Mouse (Mus musculus) granulocyte monocyte progenitor cell, adult 5-6 weeks (primary cell): Measurements from ENCODE around the gene Herpud2. TPM values are rescaled to one million over a fixed set of nuclear protein-coding genes. Genes with fewer than 3 reads are reported as not detected.

Experiments
- ATAC-seq: replicated peaks from 2 replicates; pipeline ENCODE4 v1.8.0; 2016; ENCODE audit warnings: mild to moderate bottlenecking, moderate TSS enrichment, inconsistent platforms; ENCODE audit not compliant: poor library complexity, severe bottlenecking
- total RNA-seq, 2 experiments: library from RNA; stranded (forward) in 1 of 2; stranded (reverse) in 1 of 2; fragments of 200-712, 200-1000 nt in 1 of 2; fragments of >200 nt in 1 of 2; fragmentation: Nextera tagmentation in 1 of 2; gene quantifications; 2 replicates each; pipeline ENCODE4 v1.2.3; 2014 to 2017

Herpud2 gene
- 24.0 and 28.3 TPM in 2 replicates for total RNA-seq (2014; fragmentation: Nextera tagmentation)
- total RNA-seq (2017) = 14.9 and 17.1 TPM in 2 replicates

DNA sequence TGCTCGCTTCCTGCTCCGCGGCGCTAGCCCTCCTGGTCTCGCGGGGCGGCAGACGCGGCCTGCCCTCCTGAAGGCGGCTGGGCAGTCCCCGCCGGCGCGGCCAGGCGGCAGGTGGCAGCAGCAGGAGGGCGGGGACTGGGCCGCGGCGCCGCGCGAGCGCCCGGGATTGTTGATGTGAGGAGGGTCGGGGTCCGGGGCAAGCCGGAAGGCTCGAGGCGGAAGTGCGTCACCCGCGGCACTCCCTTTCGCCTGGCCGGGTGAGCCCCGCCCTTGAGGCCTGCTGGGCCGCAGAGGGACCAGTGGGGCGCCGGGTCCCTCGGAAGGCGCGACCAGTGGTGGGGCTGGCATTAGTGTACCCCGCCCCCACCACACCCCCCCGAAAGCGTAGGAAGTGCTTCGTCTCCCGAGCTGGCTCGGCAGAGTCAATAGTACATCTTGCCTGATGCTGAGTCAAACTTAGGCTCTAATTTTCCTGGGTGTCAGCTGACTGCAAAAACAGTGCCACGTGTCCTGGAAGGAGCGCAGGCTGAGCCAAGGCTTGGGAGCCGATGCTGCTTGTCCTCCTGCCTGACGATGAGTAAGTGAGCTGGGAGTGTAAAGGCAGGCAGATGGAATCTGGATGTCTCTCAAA lies at the start of gene Herpud2:
Gene Herpud2 (minus strand): TSS at position 210 of the 631 bp plus-strand sequence.
- ATAC-seq = peak; percentile 87

DNA sequence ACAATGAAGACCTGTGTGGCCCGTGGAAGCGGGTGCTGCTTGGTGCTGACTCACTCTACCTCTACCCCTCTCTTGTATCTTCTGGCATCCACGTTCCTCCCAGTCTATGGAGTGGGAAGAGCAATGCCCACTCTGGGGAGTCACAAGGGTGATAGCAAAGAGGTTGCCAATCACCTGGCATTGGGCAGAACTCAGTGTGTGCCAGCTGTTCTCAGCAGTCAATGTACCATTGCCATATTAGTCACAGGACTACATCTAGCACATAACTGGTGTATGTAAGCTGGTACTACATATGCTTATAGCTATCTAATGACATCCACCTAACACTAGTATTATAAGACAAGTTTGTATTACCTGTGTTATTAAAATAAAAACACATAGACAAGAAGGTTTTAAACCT lies 49.4 kb upstream of the Herpud2 start:
- no peak for ATAC-seq

GRCm38 (mm10) chr9:25200148-25200547 lies 48.5 kb upstream of the Herpud2 start:
- ATAC-seq = no peak

GRCm38 (mm10) chr9:25196746-25197145 lies 45.1 kb upstream of the Herpud2 start:
- no peak for ATAC-seq

DNA sequence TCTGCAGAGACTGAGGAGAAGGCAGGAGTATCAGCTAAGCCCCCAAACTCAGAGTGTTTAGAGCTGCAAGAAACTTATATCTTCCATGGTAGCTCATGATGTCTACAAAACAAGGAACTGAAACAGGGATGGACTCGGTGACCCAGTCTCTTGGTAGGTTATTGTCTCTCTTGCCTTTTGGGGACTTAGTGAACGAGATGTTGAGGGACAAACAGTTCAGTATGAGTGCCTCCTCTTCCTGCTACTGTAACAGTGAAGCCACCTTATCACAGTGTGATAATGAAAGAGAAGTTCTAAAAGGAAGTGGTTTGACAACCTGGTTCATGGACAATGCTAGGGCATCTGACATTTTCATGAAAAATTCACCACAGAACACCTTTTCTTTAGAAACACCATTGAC lies 40.0 kb upstream of the Herpud2 start:
- peak; percentile 68 for ATAC-seq

GRCm38 (mm10) chr9:25186501-25186900 lies 34.9 kb upstream of the Herpud2 start:
- ATAC-seq = peak; percentile 88

DNA sequence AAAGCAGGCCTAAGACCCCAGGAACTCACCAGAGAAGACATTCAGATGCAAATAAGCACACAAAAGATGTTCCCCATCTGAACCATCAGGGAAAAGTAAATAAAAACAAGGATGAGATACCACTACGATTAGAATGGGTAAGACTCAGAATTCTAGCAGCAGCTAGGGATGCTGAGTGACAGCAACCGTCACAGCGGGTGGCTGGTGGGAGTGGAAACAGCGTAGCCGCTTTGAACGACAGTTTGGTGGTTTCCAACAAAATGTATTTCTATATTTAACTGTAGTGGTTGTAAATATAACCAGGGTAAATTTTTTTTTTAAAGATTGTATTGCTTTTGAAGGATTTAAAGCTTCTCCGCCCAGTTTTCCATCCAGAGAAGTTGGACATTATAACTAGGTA lies 34.2 kb upstream of the Herpud2 start:
- ATAC-seq = 0 out of 2 replicates have a peak, but pooled peaks have one; percentile 23

GRCm38 (mm10) chr9:25184606-25185005 lies 33.0 kb upstream of the Herpud2 start:
- ATAC-seq = no peak

- no peak for ATAC-seq
Measured at GRCm38 (mm10) chr9:25178066-25178465, 26.4 kb upstream of the Herpud2 start.

GRCm38 (mm10) chr9:25177201-25177600 lies 25.6 kb upstream of the Herpud2 start:
- ATAC-seq = no peak

DNA sequence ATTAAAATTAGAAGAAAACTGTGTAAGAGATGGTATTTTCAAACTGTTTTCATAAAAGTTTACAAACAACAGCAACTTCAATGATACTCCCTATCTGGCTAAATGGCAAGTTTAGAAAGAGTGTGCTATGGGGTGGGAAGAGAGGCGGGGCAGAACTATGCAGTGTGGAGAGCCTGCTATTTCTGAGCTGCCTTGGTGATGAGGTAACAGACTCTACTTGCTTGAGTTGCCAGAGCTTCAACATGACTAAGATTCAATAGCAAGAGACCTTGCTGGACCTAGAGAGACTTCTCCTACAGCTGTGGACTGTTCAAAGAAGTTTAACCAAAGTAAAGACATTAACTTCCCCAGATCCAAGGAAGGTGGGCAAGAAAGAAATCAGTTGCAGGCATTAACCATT lies 24.9 kb upstream of the Herpud2 start:
- ATAC-seq = no peak

DNA sequence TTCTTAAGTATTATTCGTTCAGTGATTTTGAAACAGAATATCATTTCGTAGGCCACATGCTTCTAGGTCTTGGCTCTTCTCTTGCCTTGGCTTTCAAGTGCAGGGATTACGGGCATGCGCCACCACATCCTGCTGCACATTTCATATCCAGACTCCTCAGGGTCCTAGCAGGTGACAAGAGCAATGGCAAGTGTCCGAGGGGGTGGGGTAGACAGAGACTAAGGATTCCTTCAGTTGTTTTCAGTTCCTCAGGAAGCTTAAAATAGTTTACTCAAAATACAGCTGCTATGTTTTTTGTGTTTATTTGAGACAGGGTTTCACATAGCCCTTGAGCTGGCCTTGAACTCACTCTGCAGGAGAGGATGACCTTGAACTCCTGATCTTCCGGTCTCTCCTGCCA lies 24.4 kb upstream of the Herpud2 start:
- ATAC-seq = peak; percentile 61

- ATAC-seq = peak; percentile 85
Measured at GRCm38 (mm10) chr9:25175039-25175442, 23.4 kb upstream of the Herpud2 start.

DNA sequence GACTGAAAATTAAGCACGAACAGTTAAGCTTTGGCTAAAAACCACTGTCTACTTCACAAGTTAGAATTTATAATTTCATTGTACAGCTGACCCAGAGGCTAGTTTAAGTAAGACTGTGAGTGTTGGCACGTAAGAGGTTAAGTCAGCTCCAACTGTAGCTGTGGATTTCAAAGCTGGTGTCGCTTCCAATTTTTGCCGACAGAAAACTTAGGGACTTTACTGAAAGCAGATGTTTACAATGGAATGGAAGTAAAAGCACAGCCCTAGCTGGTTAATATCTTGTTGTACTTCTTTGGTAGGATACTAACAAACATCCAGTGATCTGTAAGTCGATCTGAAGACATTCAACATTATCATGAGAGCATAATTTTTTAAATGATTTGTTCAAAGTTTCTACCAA lies 23.0 kb upstream of the Herpud2 start:
- ATAC-seq = no peak

GRCm38 (mm10) chr9:25173171-25173570 lies 21.6 kb upstream of the Herpud2 start:
- peak; percentile 58 for ATAC-seq

GRCm38 (mm10) chr9:25169626-25170025 lies 18.0 kb upstream of the Herpud2 start:
- ATAC-seq = no peak

GRCm38 (mm10) chr9:25167458-25168084 lies 16.0 kb upstream of the Herpud2 start:
- peak; percentile 100 for ATAC-seq

- no peak for ATAC-seq
Measured at GRCm38 (mm10) chr9:25158218-25158617, 6.6 kb upstream of the Herpud2 start.

DNA sequence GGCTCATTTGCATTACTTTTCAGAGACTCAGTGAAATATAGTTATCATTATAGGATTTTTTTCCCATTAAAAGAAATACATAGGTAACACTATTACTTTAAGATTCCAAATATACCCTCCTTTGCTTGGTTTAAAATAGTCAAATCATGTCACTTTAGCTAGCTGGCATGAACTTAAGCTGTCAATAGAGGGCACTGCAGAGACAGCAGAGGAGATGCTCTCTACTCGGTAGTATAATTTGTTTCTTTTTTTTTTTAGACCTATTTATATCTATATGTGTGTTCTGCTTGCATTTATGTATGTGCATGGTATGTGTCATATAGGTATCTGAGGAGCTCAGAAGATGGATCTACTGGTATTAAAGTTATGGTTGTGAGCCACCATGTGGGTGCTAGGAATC lies 4.8 kb upstream of the Herpud2 start:
- no peak for ATAC-seq

- no peak for ATAC-seq
Measured at GRCm38 (mm10) chr9:25153066-25153465, 1.4 kb upstream of the Herpud2 start.

- no peak for ATAC-seq
Measured at GRCm38 (mm10) chr9:25152457-25152856, 837 bp upstream of the Herpud2 start.
